Mouse (Mus musculus) left cerebral cortex, postnatal 25 days (tissue): ENCODE measurements around the gene Fbxw16. TPM values are rescaled to one million over a fixed set of nuclear protein-coding genes. Genes with fewer than 3 reads are reported as not detected.
"Not testable (repeated sequence)": the region's sequence is repeated elsewhere in the genome, so short reads cannot be mapped to it uniquely, and the experiment has no call there.

ENCODE experiments used
- DNase-seq, 2 experiments: peaks; one replicate each; pipeline ENCODE4 v3.0.0; 2022; ENCODE audit warnings: low spot score in 2 of 2, mixed read lengths in 1 of 2
- intact Hi-C: fragments of 180-260 bp; cut with DNase I; formaldehyde crosslinking; loops from one replicate; pipeline ENCODE4 v1.15.1; 2025
- total RNA-seq, 2 experiments: library from RNA; stranded (reverse); gene quantifications; 2 replicates each; pipeline ENCODE4 v1.2.3; 2021

Gene Fbxw16
- total RNA-seq, result not detected

DNA sequence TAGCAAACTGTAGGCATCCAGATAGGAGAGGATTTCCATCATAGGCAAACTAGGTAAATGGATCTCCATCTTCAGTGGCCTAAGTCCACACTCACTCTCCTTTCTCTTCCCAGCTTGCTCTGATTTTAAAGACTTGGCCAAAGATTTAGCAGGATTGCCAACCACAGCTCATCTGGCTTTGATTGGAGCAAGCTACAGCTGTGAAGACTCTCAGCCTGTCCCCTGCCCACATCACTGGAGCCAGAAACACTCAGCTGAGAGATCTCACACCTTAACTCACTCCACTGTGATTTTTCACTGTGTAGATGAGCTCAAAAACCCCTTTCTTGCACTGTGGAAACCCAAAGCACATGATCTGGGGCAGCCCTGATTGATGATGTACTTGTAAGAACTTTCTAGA is at the start of gene Fbxw16:
Fbxw16 (minus strand) TSS at position 101 of the 400 bp plus-strand sequence.
- no peak for DNase-seq
- intact Hi-C loops, result no loop called here

GRCm38 (mm10) chr9:109495775-109496174 is 46.8 kb upstream of the Fbxw16 start, which contains the start of gene Fbxw19:
Gene Fbxw19, minus strand, starts transcription at chr9:109495875.
- DNase-seq, intact Hi-C loops: not testable (repeated sequence)

DNA sequence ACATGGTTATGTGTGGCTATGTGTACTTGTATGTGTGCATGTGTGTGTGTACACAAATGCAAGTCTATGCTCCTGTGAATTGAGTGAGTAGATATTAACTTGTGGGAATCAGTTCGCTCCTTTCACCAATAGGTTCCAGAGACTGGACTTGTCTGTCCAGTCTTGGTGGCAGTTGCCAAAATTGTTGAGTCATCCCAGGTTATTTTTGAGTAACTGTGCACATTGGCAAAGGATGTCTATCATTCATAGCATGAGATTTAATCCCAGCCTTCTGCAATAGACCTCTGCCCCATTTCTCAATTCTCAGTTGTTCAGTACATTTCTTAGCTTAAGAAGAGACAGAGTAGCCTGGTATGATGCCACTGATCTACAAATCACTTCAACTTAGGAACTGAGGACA is 16.0 kb downstream of the Fbxw16 start:
- intact Hi-C loops, result no loop called here

GRCm38 (mm10) chr9:109404196-109404595 is 44.7 kb downstream of the Fbxw16 start, which contains the start of gene Fbxw22:
Gene Fbxw22, minus strand, starts transcription at chr9:109404296.
- intact Hi-C loops, result not testable (repeated sequence)

More for the DNA sequence above, 16.0 kb downstream of the Fbxw16 start:
- no peak for DNase-seq

More at GRCm38 (mm10) chr9:109404196-109404595, 44.7 kb downstream of the Fbxw16 start, which contains the start of gene Fbxw22:
- DNase-seq, result not testable (repeated sequence)

Other genes starting within 250 kb of the Fbxw16 start
- not detected for gene Fbxw20, start 214.4 kb downstream of the Fbxw16 start, total RNA-seq
- gene Fbxw14, start 161.5 kb downstream of the Fbxw16 start, total RNA-seq, result not detected
- not detected for gene Fbxw28, start 109.5 kb downstream of the Fbxw16 start, total RNA-seq
- gene Fbxw22, start 44.8 kb downstream of the Fbxw16 start, total RNA-seq, result not detected
- gene Fbxw19, start 46.7 kb upstream of the Fbxw16 start, total RNA-seq, result not detected
- gene Fbxw15, start 119.1 kb upstream of the Fbxw16 start, total RNA-seq, result not detected
- gene Fbxw24, start 176.9 kb upstream of the Fbxw16 start, total RNA-seq, result not detected
- not detected for gene Fbxw25, start 215.5 kb upstream of the Fbxw16 start, total RNA-seq